Mouse (Mus musculus) heart, embryonic 13.5 days (tissue): ENCODE results near the gene Pcdh15. TPM values are rescaled to one million over a fixed set of nuclear protein-coding genes. Genes with fewer than 3 reads are reported as not detected.

ENCODE experiments used
- ATAC-seq: fragments of 200-750 bp; cut with Nextera tagmentation; 2 replicates; pipeline ENCODE4 v1.8.0; 2017; ENCODE audit warnings: moderate TSS enrichment; ENCODE audit not compliant: insufficient number of reproducible peaks, low FRiP score, low TSS enrichment; ENCODE audit errors: extremely low read depth
- H3K27ac ChIP-seq: fragments of 300-500 bp; sonication (generic); replicated peaks from 2 replicates; pipeline ENCODE4 v1.5.1; 2015; ENCODE audit warnings: moderate library complexity, mild to moderate bottlenecking, inconsistent platforms
- H3K27me3 ChIP-seq: fragments of 300-500 bp; sonication (generic); replicated peaks from 2 replicates; pipeline ENCODE4 v1.6.1; 2015; ENCODE audit warnings: mild to moderate bottlenecking, inconsistent platforms
- H3K36me3 ChIP-seq: fragments of 300-500 bp; sonication (generic); 2 replicates; pipeline ENCODE4 v1.6.1; 2015; ENCODE audit warnings: mild to moderate bottlenecking, inconsistent platforms
- H3K4me1 ChIP-seq: fragments of 300-500 bp; sonication (generic); 2 replicates; pipeline ENCODE4 v1.6.1; 2015; ENCODE audit warnings: inconsistent platforms
- H3K4me2 ChIP-seq: fragments of 300-500 bp; sonication (generic); 2 replicates; pipeline ENCODE4 v1.6.1; 2015; ENCODE audit warnings: inconsistent platforms, mild to moderate bottlenecking, moderate library complexity
- H3K4me3 ChIP-seq: fragments of 300-500 bp; sonication (generic); 2 replicates; pipeline ENCODE4 v1.5.1; 2015; ENCODE audit warnings: moderate library complexity, mild to moderate bottlenecking, inconsistent platforms
- H3K9ac ChIP-seq: fragments of 300-500 bp; sonication (generic); 2 replicates; pipeline ENCODE4 v1.6.1; 2015; ENCODE audit warnings: inconsistent platforms, mild to moderate bottlenecking, moderate library complexity
- H3K9me3 ChIP-seq: fragments of 300-500 bp; sonication (generic); 2 replicates; pipeline ENCODE4 v1.6.1; 2016; ENCODE audit warnings: inconsistent platforms
- WGBS: fragments of 180-500 bp; shearing (Covaris S2); methylation state at CpG from one replicate; pipeline ENCODE4 v1.1.7; 2015; ENCODE audit warnings: mixed read lengths; 5-methylcytosine and 5-hydroxymethylcytosine counted together
- polyA plus RNA-seq: library from polyadenylated mRNA; unstranded; fragments of >200 nt; fragmentation: Nextera tagmentation; extraction: Ambion mirVana; gene quantifications from 2 replicates; pipeline ENCODE4 v1.2.1, GENCODE M21; 2015

The Pcdh15 gene
- polyA plus RNA-seq, 1 experiment from 2014 or later = 0.59 TPM

DNA sequence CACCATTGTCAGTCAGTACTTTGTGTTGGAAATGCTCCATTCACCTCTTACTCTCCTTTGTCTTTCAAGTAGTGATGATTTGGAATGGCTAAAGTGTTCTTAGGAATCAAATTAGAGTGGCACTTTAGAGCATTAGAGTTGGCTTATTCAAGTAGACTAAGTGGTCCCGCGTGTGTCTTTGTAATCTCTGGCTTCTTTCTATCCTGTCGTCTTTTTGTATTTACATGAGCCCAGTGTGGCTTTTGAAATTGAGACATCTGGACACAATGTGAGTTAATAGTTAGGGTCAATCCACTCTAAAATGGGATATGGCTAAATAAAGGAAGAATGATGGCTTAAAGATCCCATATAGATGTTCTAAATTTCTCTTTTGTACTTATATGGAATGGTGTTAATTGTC, 800.0 kb downstream of the Pcdh15 start:
- no peak for ATAC-seq
- 64% methylated on average over 3 of the region's 3 CpGs for WGBS
- H3K4me1 ChIP-seq = no peaks in the 10 kb centered on the region
- H3K9ac ChIP-seq = no peak overlapping the region
- no peak overlapping the region for H3K4me3 ChIP-seq
- no peak overlapping the region for H3K27ac ChIP-seq
- H3K36me3 ChIP-seq = no peaks in the 10 kb centered on the region
- no peaks in the 10 kb centered on the region for H3K27me3 ChIP-seq
- no peaks in the 10 kb centered on the region for H3K9me3 ChIP-seq
- no peak overlapping the region for H3K4me2 ChIP-seq

DNA sequence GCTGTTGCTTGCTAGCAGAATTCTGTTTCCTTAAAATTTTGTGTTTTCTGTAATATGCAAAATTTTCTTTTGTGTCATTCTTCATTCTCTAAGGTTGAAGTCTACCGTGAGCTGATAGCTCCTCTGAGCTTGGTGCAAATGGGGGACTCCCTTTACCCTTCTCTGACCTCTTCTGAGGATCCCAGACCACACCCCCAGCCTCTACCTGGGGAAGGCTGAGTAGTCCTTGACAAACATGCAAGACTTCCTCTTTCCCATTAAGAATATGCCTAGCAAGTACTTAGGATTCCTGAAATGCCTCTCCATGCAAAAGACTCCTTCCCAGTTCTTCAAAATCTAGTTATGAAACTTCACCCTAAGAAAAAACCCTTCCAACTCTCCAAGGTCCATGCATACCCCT, 808.5 kb downstream of the Pcdh15 start:
- H3K4me2 ChIP-seq = no peak overlapping the region
- no peak overlapping the region for H3K27ac ChIP-seq
- H3K27me3 ChIP-seq = no peaks in the 10 kb centered on the region
- ATAC-seq = no peak
- no peaks in the 10 kb centered on the region for H3K4me1 ChIP-seq
- H3K9me3 ChIP-seq = no peaks in the 10 kb centered on the region
- no peaks in the 10 kb centered on the region for H3K36me3 ChIP-seq
- H3K4me3 ChIP-seq = no peak overlapping the region
- no peak overlapping the region for H3K9ac ChIP-seq
- 56% methylated on average over 1 of the region's 1 CpGs for WGBS

GRCm38 (mm10) chr10:73908568-73908967, 809.4 kb downstream of the Pcdh15 start:
- H3K4me1 ChIP-seq = no peaks in the 10 kb centered on the region
- H3K27me3 ChIP-seq = no peaks in the 10 kb centered on the region
- no peak overlapping the region for H3K4me3 ChIP-seq
- ATAC-seq = no peak
- no peaks in the 10 kb centered on the region for H3K36me3 ChIP-seq
- H3K4me2 ChIP-seq = no peak overlapping the region
- H3K9me3 ChIP-seq = no peaks in the 10 kb centered on the region
- WGBS = 54% methylated on average over 1 of the region's 1 CpGs
- H3K9ac ChIP-seq = no peak overlapping the region
- no peak overlapping the region for H3K27ac ChIP-seq

GRCm38 (mm10) chr10:73915170-73915569, 816.0 kb downstream of the Pcdh15 start:
- ATAC-seq = no peak
- Histone ChIP-seq H3K9me3 (no peaks in the 10 kb centered on the region), H3K27me3 (no peaks in the 10 kb centered on the region), H3K9ac (no peak overlapping the region), H3K4me3 (no peak overlapping the region), H3K27ac (no peak overlapping the region), H3K4me1 (no peaks in the 10 kb centered on the region), H3K4me2 (no peak overlapping the region), H3K36me3 (no peaks in the 10 kb centered on the region)
- WGBS = 51% methylated on average over 4 of the region's 4 CpGs

GRCm38 (mm10) chr10:73921579-73921978, 822.4 kb downstream of the Pcdh15 start:
- H3K9ac ChIP-seq = no peak overlapping the region
- no peak overlapping the region for H3K4me3 ChIP-seq
- ATAC-seq = no peak
- H3K9me3 ChIP-seq = no peaks in the 10 kb centered on the region
- H3K27me3 ChIP-seq = no peaks in the 10 kb centered on the region
- WGBS = 51% methylated on average over 3 of the region's 3 CpGs
- no peak overlapping the region for H3K27ac ChIP-seq
- no peaks in the 10 kb centered on the region for H3K4me1 ChIP-seq
- H3K36me3 ChIP-seq = no peaks in the 10 kb centered on the region
- no peak overlapping the region for H3K4me2 ChIP-seq

- H3K4me3 ChIP-seq = no peak overlapping the region
- no peaks in the 10 kb centered on the region for H3K9me3 ChIP-seq
- H3K27ac ChIP-seq = no peak overlapping the region
- H3K4me1 ChIP-seq = no peaks in the 10 kb centered on the region
- no peak for ATAC-seq
- no peak overlapping the region for H3K9ac ChIP-seq
- H3K27me3 ChIP-seq = no peaks in the 10 kb centered on the region
- WGBS = 56% methylated on average over 1 of the region's 1 CpGs
- H3K4me2 ChIP-seq = no peak overlapping the region
- H3K36me3 ChIP-seq = no peaks in the 10 kb centered on the region
Observed at GRCm38 (mm10) chr10:73928672-73929071, 829.5 kb downstream of the Pcdh15 start.

- Histone ChIP-seq H3K27ac (no peak overlapping the region), H3K27me3 (no peaks in the 10 kb centered on the region), H3K4me3 (no peak overlapping the region), H3K9ac (no peak overlapping the region), H3K4me1 (no peaks in the 10 kb centered on the region), H3K9me3 (no peaks in the 10 kb centered on the region), H3K4me2 (no peak overlapping the region), H3K36me3 (no peaks in the 10 kb centered on the region)
- ATAC-seq = no peak
- whole genome bisulfite sequencing = 59% methylated on average over 5 of the region's 5 CpGs
Observed at GRCm38 (mm10) chr10:73929718-73930117, 830.6 kb downstream of the Pcdh15 start.

- Histone ChIP-seq H3K36me3 (no peaks in the 10 kb centered on the region), H3K9me3 (no peaks in the 10 kb centered on the region), H3K4me1 (no peaks in the 10 kb centered on the region), H3K27ac (no peak overlapping the region), H3K9ac (no peak overlapping the region), H3K4me3 (no peak overlapping the region), H3K4me2 (no peak overlapping the region), H3K27me3 (no peaks in the 10 kb centered on the region)
- ATAC-seq = no peak
Observed at GRCm38 (mm10) chr10:73931185-73931584, 832.0 kb downstream of the Pcdh15 start.

DNA sequence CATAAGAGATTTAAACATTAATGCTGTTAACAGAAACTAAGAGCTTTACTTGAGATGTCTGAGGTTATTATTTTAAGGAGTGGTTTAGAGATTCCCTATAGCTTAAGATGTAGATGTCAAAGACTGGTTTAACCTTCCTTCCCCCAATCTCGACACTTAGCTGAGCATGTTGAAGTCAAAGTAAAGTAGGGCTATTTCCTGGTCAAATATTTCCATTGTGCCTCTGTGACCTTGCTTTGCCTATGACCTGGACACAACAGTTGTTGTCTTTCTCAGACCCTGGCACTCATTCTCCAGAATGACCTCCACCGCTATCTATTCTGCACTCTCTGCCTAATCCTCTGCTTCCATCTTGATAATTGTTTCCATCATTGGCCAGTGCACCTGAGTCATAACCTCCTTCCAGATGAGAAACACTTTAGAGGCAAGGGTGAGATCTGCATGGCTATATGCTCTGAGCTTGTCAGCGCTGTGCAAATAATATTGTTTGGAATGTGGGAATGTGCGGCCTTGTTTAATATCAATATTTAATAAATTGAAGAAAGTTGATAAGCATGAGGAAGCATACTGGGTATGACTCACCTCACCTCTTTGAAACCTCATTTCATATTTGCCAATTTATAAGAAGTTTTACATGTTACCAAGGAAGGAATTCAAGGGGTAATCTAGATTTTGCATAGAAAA, 833.0 kb downstream of the Pcdh15 start:
- no peaks in the 10 kb centered on the region for H3K27me3 ChIP-seq
- H3K9me3 ChIP-seq = no peaks in the 10 kb centered on the region
- WGBS = 83% methylated on average over 4 of the region's 4 CpGs
- no peak overlapping the region for H3K4me3 ChIP-seq
- H3K27ac ChIP-seq = no peak overlapping the region
- no peaks in the 10 kb centered on the region for H3K36me3 ChIP-seq
- H3K4me2 ChIP-seq = no peak overlapping the region
- H3K4me1 ChIP-seq = no peaks in the 10 kb centered on the region
- no peak for ATAC-seq
- H3K9ac ChIP-seq = no peak overlapping the region

DNA sequence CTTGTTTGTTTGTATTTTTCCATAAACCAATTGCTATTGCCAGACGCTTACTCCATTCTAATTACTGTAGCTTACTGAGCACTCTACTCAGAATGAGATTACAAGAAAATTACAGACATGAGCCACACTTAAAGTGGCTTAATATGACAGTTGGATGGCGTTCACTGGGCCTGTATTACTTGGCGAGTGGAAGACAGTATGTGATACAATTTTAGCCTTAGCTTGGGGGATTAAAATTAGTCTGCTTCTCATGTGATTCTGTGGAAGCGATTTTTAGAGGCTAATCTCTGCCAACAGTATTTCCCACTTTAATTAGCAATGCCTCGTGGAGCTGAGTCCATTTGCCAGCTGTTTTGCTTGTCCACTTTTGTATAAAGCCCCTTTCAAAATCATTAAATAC, 837.0 kb downstream of the Pcdh15 start:
- ATAC-seq = no peak
- no peak overlapping the region for H3K27ac ChIP-seq
- H3K4me3 ChIP-seq = no peak overlapping the region
- H3K36me3 ChIP-seq = no peaks in the 10 kb centered on the region
- WGBS = 63% methylated on average over 5 of the region's 5 CpGs
- H3K9me3 ChIP-seq = no peaks in the 10 kb centered on the region
- H3K9ac ChIP-seq = no peak overlapping the region
- no peaks in the 10 kb centered on the region for H3K4me1 ChIP-seq
- H3K4me2 ChIP-seq = no peak overlapping the region
- no peaks in the 10 kb centered on the region for H3K27me3 ChIP-seq

DNA sequence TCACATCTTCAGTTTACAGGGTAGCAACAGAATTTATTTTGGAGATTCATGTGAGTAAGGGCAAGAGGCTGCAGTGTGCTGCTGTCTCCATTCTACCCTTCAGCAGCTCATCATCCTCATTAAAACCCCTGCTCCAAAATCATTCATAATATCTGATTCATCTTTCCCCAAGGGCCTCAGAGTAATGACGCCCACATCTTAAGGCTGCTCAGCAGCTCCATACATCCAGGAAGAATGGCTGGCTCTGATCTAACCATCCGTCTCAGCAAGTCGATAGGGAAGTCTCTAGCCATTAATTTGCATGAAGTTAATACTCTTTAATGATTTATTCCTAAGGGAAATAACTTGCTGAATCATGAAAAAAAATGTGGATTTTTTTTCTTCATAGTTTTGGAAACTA, 839.8 kb downstream of the Pcdh15 start:
- Histone ChIP-seq H3K9me3 (no peaks in the 10 kb centered on the region), H3K27ac (no peak overlapping the region), H3K9ac (no peak overlapping the region), H3K4me2 (no peak overlapping the region), H3K27me3 (no peaks in the 10 kb centered on the region), H3K4me3 (no peak overlapping the region), H3K36me3 (no peaks in the 10 kb centered on the region), H3K4me1 (no peaks in the 10 kb centered on the region)
- 76% methylated on average over 3 of the region's 3 CpGs for WGBS
- ATAC-seq = no peak

DNA sequence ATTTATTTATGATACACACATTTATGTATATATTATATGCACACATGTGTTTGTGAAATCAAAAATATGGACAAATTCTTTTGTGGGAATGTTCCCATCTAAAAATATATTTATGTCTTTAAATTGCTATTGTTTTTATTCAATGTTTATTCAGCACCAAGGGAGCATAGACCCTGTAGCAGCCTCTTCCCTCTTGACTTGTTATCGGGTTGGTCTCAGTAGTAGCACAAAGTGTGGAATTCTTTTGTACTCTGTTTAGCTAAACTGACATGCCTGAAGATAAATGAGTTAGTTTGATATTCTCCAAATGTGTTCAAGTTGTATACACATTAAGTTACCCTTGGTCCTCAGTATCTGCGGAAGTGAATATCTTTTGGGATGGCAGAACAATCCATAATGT, 848.7 kb downstream of the Pcdh15 start:
- no peaks in the 10 kb centered on the region for H3K9me3 ChIP-seq
- no peak for ATAC-seq
- no peak overlapping the region for H3K9ac ChIP-seq
- no peak overlapping the region for H3K27ac ChIP-seq
- no peak overlapping the region for H3K4me3 ChIP-seq
- no peak overlapping the region for H3K4me2 ChIP-seq
- H3K27me3 ChIP-seq = no peaks in the 10 kb centered on the region
- no peaks in the 10 kb centered on the region for H3K36me3 ChIP-seq
- WGBS = 48% methylated on average over 2 of the region's 2 CpGs
- no peaks in the 10 kb centered on the region for H3K4me1 ChIP-seq
